Mouse (Mus musculus): Measurements from ENCODE around the gene 1500009C09Rik.

1500009C09Rik gene

GRCm38 (mm10) chr15:82252097-82252496 lies at the start of gene 1500009C09Rik:
TSS of gene 1500009C09Rik (plus strand) at chr15:82252397.
- DNase-seq = no peak

GRCm38 (mm10) chr15:82203090-82203489 lies 49.1 kb upstream of the 1500009C09Rik start:
- peak; percentile 67 for DNase-seq

- peak; percentile 89 for DNase-seq
Measured at GRCm38 (mm10) chr15:82203611-82204351, 48.4 kb upstream of the 1500009C09Rik start.

- DNase-seq = peak; percentile 65
Measured at GRCm38 (mm10) chr15:82204680-82205371, 47.4 kb upstream of the 1500009C09Rik start.

GRCm38 (mm10) chr15:82206365-82207104 lies 45.7 kb upstream of the 1500009C09Rik start:
- peak; percentile 96 for DNase-seq

- peak; percentile 65 for DNase-seq
Measured at GRCm38 (mm10) chr15:82207105-82207459, 45.1 kb upstream of the 1500009C09Rik start.

- DNase-seq = peak; percentile 67
Measured at GRCm38 (mm10) chr15:82207504-82208219, 44.5 kb upstream of the 1500009C09Rik start.

GRCm38 (mm10) chr15:82208307-82208706 lies 43.9 kb upstream of the 1500009C09Rik start:
- no peak for DNase-seq

- peak; percentile 77 for DNase-seq
Measured at GRCm38 (mm10) chr15:82209295-82210050, 42.7 kb upstream of the 1500009C09Rik start.

GRCm38 (mm10) chr15:82210801-82211200 lies 41.4 kb upstream of the 1500009C09Rik start:
- peak; percentile 74 for DNase-seq

GRCm38 (mm10) chr15:82211281-82211680 lies 40.9 kb upstream of the 1500009C09Rik start:
- peak; percentile 49 for DNase-seq

GRCm38 (mm10) chr15:82211911-82212751 lies 40.1 kb upstream of the 1500009C09Rik start:
- DNase-seq = peak; percentile 74

GRCm38 (mm10) chr15:82212752-82213063 lies 39.5 kb upstream of the 1500009C09Rik start, which contains the start of gene Shisa8:
TSS of gene Shisa8 (minus strand) at chr15:82212815.
- peak; percentile 76 for DNase-seq

- peak; percentile 71 for DNase-seq
Measured at GRCm38 (mm10) chr15:82213222-82213621, 39.0 kb upstream of the 1500009C09Rik start.

- DNase-seq = peak; percentile 84
Measured at GRCm38 (mm10) chr15:82215332-82216046, 36.7 kb upstream of the 1500009C09Rik start.

- DNase-seq = peak; percentile 73
Measured at GRCm38 (mm10) chr15:82216142-82216827, 35.9 kb upstream of the 1500009C09Rik start.

- DNase-seq = peak; percentile 61
Measured at GRCm38 (mm10) chr15:82217039-82217438, 35.2 kb upstream of the 1500009C09Rik start.

GRCm38 (mm10) chr15:82217980-82218379 lies 34.2 kb upstream of the 1500009C09Rik start:
- DNase-seq = no peak

GRCm38 (mm10) chr15:82218778-82219666 lies 33.2 kb upstream of the 1500009C09Rik start:
- no peak for DNase-seq

All from cerebellum, adult 11-12 months (tissue).